Mouse (Mus musculus) forelimb bud, embryonic 11.5 days (tissue): ENCODE measurements at regions not wholly inside any gene's neighbourhood (a gene's known extent, or its start where the extent isn't known, plus 50 kb on each side); places are given as distances from the start of the nearest gene placed in this dataset.
"Not testable (repeated sequence)": the region's sequence is repeated elsewhere in the genome, so short reads cannot be mapped to it uniquely, and the experiment has no call there.

Experiments
- DNase-seq: peaks from one replicate; pipeline ENCODE4 v3.0.0-alpha.2; 2012; ENCODE audit warnings: low read depth, low spot score

DNA sequence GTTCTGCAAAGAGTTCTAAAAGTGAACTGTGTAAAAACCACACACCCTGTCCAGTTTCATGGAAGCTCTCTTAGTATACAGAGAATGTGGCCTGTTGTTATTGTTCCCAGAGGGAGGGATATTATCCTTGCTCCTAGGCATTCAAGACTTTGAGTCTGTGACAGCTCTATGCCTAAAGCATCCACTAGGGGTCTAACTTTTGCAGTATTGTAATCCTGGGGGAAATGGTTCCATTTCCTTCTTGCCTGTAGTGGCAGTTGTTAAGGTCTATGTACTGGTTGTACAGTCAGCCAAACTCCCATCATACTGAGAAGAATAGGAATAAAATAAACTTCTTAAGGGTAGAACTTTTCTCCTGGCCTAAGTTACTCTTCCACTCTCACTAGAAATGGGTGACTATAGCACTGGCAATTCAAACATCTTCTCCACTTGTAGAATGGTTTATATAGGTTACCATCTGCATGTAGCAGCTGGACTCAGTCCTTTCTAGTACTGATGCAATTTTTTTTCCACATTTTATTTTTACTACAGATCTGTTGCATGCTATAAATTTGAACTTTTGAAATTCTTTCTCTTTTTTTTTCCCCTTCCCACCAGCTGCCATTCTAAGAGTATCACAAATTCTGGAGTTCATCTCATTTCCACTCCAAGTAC lies 51.4 kb upstream of the Dpt start:
- peak; percentile 9 for DNase-seq

GRCm38 (mm10) chr1:164744499-164744898 lies 51.9 kb upstream of the Dpt start:
- DNase-seq: no peak

DNA sequence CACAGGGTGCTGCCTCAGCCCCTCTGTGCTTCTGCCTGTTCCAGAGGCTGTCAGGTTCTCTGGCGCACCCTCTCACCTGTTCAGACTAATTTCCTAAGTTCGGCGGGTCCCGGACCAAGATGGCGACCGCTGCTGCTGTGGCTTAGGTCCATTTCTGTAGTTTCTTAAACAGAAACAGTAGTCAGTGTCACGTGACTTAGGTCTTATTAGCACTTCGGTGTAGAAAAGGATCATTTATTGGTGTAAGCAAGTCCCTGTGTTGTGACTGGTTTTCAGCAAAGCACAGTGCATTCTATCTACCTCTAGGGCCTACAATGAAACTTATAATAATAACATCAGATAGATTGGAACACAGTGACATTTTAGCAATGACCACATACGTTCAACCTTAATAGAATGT lies 53.5 kb upstream of the Dpt start:
- DNase-seq: not testable (repeated sequence)

- no peak for DNase-seq
Measured at GRCm38 (mm10) chr1:164735646-164736045, 60.8 kb upstream of the Dpt start.

GRCm38 (mm10) chr1:164733741-164734140 lies 62.7 kb upstream of the Dpt start:
- DNase-seq: no peak

DNA sequence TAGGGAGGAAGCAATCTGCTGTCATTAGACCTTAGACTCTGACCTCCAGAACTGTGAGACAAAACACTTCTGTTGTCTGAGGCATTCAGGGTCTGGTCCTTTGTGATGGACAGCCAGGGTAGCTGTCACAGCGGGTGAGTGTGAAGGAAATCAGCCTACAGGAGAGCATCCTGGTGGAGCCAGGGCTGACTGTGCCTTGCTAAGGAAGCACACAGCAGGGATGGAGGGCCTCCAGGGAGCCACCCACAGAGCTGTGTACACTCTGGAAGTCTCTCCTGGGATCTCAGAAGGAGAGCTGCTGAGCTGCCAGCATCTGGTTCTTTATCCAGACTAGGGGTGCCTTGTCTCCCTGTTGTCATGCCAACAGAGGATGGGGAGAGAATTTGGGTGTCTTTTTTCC lies 74.4 kb upstream of the Dpt start:
- no peak for DNase-seq

GRCm38 (mm10) chr1:164714905-164715304 lies 81.5 kb upstream of the Dpt start:
- no peak for DNase-seq

DNA sequence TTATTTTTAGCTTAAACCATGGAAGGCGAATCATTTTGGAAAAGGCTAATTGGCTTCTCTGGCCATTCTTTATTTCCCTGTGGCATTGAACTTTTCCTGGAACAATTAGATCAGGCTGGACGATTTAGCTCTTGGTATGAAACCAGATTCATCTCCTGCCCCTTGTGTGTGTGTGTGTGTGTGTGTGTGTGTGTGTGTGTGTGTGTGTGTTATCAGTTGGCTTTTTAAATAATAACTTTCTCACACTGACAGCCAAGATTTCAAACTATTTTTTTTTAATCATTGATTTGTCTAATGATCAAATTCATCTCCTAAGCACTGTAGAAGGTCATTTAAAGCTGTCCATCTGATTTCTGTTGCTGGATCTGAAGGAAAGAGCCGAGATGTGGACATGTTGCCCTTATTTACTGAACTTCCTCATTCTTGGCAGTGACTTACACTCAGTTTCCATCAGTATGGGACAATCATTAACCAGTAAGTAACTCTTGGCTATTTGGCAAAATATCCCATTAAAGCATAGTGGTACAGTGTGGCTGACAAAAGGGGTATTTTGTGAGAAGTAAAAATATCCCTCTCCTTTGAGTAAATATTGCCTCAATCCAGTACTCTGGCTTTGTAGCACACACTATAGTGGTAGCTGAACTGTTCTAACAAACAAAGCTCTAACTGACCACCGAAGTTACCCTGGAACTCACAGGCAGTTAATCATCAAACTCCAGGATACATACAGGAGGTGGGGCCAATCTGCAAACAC lies 82.5 kb upstream of the Dpt start:
- DNase-seq: no peak

DNA sequence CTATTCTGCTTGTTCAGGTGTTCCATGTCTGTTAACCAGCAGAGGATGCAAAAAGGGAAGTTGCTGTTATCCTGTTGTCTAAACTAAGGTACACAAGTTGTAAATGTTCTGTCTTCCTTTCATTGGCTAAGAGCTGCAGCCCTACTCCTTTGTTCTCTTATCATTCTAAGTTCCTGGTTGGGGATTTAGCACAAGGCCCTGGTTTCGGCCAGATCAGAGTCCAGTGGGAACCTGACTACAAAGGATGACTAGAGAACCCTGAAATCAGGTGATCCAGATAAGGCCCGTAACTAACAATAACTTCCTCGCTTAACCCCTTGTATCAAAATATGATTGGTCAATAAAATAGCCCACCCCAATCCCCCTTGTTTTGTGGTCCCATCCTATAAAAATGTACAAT lies 83.9 kb upstream of the Dpt start:
- DNase-seq: no peak

DNA sequence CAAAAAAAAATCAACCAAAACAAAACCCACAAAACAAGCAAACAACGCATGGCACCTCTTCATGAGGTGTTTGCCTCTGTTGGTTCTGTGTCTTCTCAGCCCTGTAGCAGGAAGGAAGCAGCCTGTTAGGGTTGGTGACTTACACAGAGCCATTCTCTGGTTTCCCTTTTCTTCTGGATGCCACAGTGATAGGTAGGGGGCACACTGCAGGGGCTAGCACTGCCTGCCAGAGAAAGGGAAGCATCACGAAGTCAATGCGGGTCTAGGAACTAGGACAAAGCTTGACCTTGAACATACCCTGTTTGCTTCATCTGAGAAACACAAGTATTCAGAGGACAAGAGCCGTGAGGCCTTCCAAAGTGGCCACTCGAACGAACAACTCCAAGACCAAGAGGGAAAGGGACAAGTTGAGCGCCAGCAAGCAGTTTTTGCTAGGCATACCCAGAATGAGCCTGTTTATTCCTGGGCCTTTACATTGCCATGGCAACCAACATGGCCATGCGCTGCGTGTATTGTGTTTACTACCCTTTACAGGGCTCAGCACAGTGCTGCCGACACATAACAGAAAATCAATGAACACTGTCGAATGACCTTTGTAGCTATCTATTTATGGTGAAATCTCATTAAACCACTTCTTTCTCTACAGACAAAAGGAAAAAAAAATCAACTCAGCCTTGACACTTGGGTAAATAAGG lies 91.9 kb upstream of the Dpt start:
- no peak for DNase-seq

- no peak for DNase-seq
Measured at GRCm38 (mm10) chr1:164703560-164704131, 92.8 kb upstream of the Dpt start.

- DNase-seq: no peak
Measured at GRCm38 (mm10) chr1:164690055-164690454, 106.4 kb upstream of the Dpt start.

GRCm38 (mm10) chr1:164689311-164689710 lies 107.1 kb upstream of the Dpt start:
- DNase-seq: no peak

DNA sequence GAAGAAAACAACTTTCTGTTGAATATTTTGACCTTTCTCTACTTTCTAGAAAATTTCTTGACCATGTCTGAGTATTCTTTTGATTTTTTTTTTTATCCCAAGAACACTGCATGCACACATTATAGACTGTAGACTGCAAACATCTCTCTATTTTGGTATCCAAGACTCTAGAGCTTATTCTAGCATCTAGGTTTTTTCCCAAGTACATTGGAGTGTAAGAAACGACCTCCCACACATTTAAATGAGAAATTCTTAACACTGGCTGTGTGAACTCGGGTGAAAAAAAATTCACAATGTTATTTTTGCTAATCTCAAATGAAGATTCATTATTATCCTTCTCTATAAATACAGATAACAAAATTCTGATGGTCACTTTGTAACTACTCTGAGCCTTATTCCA lies 112.0 kb upstream of the Dpt start:
- DNase-seq: no peak

- DNase-seq: no peak
Measured at GRCm38 (mm10) chr1:164683788-164684187, 112.7 kb upstream of the Dpt start.

GRCm38 (mm10) chr1:164682867-164683599 lies 113.4 kb upstream of the Dpt start:
- no peak for DNase-seq

DNA sequence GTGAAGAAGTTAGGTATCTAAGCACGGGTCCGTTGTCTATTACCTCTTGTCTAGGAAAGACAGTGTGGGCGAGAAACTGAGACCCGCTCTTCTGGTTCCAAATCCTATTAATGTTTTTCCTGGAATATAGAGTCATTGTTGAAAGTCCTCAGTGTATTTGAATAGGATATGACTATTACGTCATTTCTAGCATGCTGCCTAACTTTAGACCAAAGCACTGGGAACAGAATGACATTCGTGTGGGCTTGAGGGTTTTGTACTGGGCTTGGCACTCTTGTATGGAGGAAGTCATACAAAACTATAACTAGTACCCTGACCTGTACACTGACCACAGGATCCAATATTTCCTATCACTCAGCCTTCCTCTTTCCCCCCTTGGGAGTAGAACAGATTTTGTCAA lies 114.0 kb upstream of the Dpt start:
- DNase-seq: no peak

DNA sequence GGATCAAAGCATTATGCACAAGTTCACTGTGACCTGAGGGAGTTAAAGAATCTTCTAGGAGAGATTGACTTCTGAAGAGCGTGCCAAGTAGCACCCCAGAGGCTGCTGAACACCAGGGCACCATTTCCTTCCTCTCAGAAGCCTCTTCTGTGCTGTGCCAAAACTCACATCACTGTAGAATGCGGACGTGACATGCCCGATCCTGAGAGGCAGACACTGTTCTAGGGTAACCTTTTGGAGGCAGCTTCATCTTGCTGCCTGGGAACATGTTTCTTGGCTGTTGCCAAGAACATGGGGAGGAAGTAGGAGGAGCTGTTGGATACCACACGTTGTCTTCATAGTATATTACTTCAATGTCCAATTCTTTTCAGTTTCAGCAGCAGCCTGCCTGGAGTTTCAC lies 114.9 kb upstream of the Dpt start:
- DNase-seq: no peak

DNA sequence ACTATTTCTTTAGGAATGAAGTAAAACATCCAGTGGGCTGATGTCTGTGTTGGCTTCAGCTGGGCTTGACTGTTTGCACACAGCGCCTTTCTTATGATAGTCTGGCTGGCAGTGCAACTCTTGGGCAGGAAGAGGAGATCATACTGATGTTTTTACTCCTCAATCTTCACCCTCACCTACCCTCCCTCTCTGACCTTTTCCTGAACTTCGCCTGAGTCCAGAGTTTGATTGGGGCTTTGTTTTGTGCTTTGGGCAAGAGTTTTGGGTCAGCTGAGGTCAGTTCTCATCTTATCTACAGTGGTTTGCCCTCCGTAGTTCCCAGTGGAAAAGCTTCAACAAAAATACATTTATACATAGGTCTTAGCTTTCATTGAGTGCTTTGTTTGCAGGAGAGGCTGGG lies 118.1 kb upstream of the Dpt start:
- DNase-seq: no peak

DNA sequence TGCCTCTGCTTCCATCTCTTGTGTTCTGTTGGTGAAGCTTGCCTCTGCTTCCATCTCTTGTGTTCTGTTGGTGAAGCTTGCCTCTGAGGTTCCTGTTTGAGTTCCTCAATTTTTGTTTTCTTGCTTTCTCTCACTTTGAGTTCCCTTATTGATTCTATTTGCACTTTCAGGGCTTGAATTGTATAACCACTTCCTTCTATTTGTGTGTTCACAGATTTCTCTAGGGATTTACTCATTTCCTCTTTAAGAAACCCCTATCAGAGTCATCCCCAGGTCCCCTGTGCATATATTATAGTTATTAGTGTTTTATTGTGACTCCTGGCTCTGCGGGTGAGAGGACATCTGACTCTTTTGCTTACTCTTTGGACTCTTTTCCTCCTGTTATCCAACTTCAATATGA lies 144.2 kb upstream of the Dpt start:
- no peak for DNase-seq

DNA sequence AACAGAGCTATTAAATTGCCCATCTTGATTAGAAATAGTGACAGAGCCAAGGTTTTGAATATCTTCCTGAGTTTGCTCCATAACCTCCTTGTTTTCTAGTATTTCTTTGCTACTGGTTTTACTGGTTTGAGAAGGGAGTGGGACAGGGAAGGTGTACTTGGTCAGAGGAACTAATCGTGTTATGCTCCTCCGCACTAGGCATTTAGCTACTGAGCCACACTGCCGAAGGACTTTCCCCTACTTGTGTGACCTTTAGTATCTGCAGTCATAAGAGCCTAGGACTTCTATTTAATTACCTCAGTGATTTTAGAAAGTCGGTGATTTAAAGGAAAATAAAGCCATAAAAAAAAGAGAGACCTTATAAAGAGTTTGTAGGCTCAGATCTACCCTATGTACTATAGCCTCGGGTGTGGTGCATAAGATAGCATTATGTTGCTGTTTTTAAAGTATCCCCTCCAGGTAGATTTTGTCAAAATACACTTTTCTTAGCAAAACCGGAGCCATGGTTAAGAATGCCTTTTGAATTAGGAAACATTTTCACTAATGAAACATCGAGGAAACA lies 158.5 kb upstream of the Dpt start:
- DNase-seq: no peak

GRCm38 (mm10) chr1:164631679-164632078 lies 164.8 kb upstream of the Dpt start:
- no peak for DNase-seq
